Mouse (Mus musculus) liver, embryonic 11.5 days (tissue): Measurements from ENCODE around the gene Cuedc1. TPM values are rescaled to one million over a fixed set of nuclear protein-coding genes. Genes with fewer than 3 reads are reported as not detected.

ENCODE experiments used
- ATAC-seq: fragments of 200-750 bp; cut with Nextera tagmentation; replicated peaks from 2 replicates; pipeline ENCODE4 v1.8.0; 2017; ENCODE audit warnings: moderate number of reproducible peaks, mild to moderate bottlenecking, moderate TSS enrichment, moderate library complexity; ENCODE audit not compliant: low FRiP score
- DNase-seq: peaks from one replicate; pipeline ENCODE4 v3.0.0-alpha.2; 2017; ENCODE audit warnings: low spot score
- H3K27ac ChIP-seq: fragments of 300-500 bp; sonication (generic); 2 replicates; pipeline ENCODE4 v1.5.1; 2014; ENCODE audit warnings: mild to moderate bottlenecking, low read depth, low read length, control low read depth
- H3K27me3 ChIP-seq: fragments of 300-500 bp; sonication (generic); replicated peaks from 2 replicates; pipeline ENCODE4 v1.6.1; 2014; ENCODE audit warnings: low read length, mixed read lengths; ENCODE audit not compliant: control insufficient read depth, insufficient read depth
- H3K36me3 ChIP-seq: fragments of 300-500 bp; sonication (generic); 2 replicates; pipeline ENCODE4 v1.6.1; 2014; ENCODE audit warnings: mild to moderate bottlenecking, low read length, moderate library complexity, mixed read lengths; ENCODE audit not compliant: control insufficient read depth, insufficient read depth
- H3K4me1 ChIP-seq: fragments of 300-500 bp; sonication (generic); replicated peaks from 2 replicates; pipeline ENCODE4 v1.6.1; 2014; ENCODE audit warnings: low read length, mixed read lengths; ENCODE audit not compliant: control insufficient read depth, insufficient read depth
- H3K4me2 ChIP-seq: fragments of 300-500 bp; sonication (generic); 2 replicates; pipeline ENCODE4 v1.6.1; 2014; ENCODE audit warnings: mild to moderate bottlenecking, control low read depth, moderate library complexity
- H3K4me3 ChIP-seq: fragments of 300-500 bp; sonication (generic); 2 replicates; pipeline ENCODE4 v1.5.1; 2014; ENCODE audit warnings: low read depth, low read length, control low read depth
- H3K9ac ChIP-seq: fragments of 300-500 bp; sonication (generic); 2 replicates; pipeline ENCODE4 v1.6.1; 2014; ENCODE audit warnings: low read depth, low read length, control low read depth
- H3K9me3 ChIP-seq: fragments of 300-500 bp; sonication (generic); 2 replicates; pipeline ENCODE4 v1.6.1; 2016; ENCODE audit warnings: low read length, inconsistent platforms, mixed read lengths; ENCODE audit not compliant: control insufficient read depth
- WGBS: fragments of 180-500 bp; shearing (Covaris S2); extraction: QIAGEN DNeasy Blood & Tissue Kit; methylation state at CpG from one replicate; pipeline ENCODE4 v1.1.7; 2014; 5-methylcytosine and 5-hydroxymethylcytosine counted together
- polyA plus RNA-seq: library from polyadenylated mRNA; unstranded; fragments of >200 nt; fragmentation: Nextera tagmentation; extraction: Ambion mirVana; gene quantifications from 2 replicates; pipeline ENCODE4 v1.2.1, GENCODE M21; 2014

The Cuedc1 gene
- polyA plus RNA-seq, 1 experiment from 2014 or later, result 6.9 TPM

DNA sequence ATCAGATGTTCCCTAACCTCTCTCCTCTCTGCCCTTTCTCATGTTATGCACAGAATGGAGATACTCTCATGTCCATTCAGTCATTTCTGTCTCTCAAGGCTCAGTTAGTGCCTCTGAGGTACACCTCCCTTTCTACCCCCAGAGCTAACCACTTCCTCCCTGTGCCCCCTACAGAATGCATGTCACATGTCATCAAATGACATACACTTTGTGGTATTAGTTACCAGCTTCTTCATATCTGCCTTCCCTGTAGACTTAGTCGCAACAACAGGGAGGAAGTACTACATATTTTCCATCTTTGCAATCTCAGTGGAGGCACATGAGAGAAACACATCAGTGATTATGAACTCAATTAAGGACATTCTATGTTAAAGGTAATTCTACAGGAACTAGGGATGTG is 5.9 kb upstream of the Cuedc1 start:
- no peaks in the 10 kb centered on the region for H3K9me3 ChIP-seq
- DNase-seq (no peak), ATAC-seq (no peak)
- no peak overlapping the region for H3K27ac ChIP-seq
- WGBS, result 40% methylated on average over 1 of the region's 1 CpGs
- H3K4me1 ChIP-seq, result no peaks in the 10 kb centered on the region; the same call in 1 of the 2 replicates
- H3K4me2 ChIP-seq, result no peak overlapping the region
- H3K36me3 ChIP-seq, result no peaks in the 10 kb centered on the region
- no peak overlapping the region for H3K4me3 ChIP-seq
- peaks cover 14% of the 10 kb centered on the region for H3K27me3 ChIP-seq
- H3K9ac ChIP-seq, result no peak overlapping the region

DNA sequence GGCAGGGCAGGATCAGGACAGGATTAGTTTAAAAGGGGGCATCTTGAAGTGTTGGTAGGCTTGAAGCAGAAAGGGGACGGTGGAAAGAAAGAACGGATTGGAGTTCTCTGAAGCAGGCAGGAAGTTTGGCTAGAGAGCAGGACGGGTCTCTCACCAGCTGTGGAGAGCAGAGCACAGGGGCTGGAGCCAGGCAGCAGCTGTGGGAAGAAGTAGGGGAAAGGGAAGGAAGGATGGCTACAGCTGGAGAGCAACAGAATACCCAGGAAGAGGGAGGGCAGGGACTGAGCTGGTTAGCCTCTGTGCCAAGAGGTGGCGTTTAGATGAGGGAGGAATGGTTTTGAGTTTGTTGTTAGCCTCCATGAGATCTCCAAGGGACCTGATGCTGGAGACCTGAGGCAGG is 685 bp upstream of the Cuedc1 start:
- no peak overlapping the region for H3K4me3 ChIP-seq
- DNase-seq, result no peak
- H3K4me1 ChIP-seq, result peaks cover 13% of the 10 kb centered on the region; the same call in 1 of the 2 replicates
- H3K36me3 ChIP-seq, result no peaks in the 10 kb centered on the region
- ATAC-seq, result no peak
- peaks cover 49% of the 10 kb centered on the region for H3K27me3 ChIP-seq
- WGBS, result 17% methylated on average over 4 of the region's 4 CpGs
- no peak overlapping the region for H3K27ac ChIP-seq
- no peak overlapping the region; the same call in 1 of the 2 replicates for H3K4me2 ChIP-seq
- no peak overlapping the region for H3K9ac ChIP-seq
- no peaks in the 10 kb centered on the region for H3K9me3 ChIP-seq

DNA sequence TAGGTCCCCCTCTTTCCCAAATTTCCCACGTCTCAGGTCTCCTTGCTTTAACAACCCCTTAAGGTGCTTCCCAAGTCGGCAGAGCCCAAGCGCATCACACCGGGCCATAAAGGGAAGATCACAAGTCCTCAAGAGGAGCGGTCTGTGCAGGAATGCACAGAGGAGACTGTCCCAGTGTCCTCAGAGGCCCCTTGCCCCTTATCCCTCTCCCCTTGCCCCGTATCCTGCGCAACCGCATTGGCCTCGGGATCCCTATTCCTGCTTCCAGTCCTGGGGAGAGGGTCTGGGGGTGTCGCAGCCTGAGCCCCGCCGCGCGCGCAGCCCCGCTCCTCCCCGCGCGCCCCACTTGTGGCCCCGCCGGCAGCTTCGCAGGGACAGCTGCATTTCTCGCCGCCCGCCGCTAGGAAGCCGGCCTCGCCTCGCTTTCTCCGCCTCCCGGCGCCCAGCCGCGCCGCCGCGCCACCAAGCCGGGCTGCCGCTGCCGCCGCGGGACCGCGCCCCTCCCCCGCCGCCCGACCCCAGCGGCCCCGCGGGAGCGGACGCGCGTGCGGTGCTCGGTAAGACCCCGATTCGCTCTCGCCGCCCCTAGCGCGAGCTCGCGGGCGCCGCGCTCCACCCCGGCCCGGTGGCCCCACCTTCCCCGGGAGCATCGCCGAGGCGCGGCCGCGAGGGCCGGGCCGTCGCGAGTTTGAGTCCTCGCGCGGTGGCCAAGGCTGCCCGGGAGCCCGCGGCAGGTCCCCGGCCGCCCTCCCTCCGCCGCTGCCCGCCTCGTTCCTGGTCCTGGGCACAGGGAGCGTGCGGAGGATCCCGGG is 1.1 kb downstream of the Cuedc1 start:
- peaks cover 13% of the 10 kb centered on the region; the same call in 1 of the 2 replicates for H3K4me1 ChIP-seq
- H3K9ac ChIP-seq, result peak overlapping the region; percentile 72
- no peaks in the 10 kb centered on the region for H3K36me3 ChIP-seq
- under 1% methylated on average over 64 of the region's 95 CpGs for WGBS
- ATAC-seq (peak; percentile 60), DNase-seq (peak; percentile 77)
- H3K27ac ChIP-seq, result peak overlapping the region; percentile 57; the same call in 1 of the 2 replicates
- H3K4me2 ChIP-seq, result peak overlapping the region; percentile 81
- peak overlapping the region; percentile 62 for H3K4me3 ChIP-seq
- H3K9me3 ChIP-seq, result no peaks in the 10 kb centered on the region
- peaks cover 49% of the 10 kb centered on the region for H3K27me3 ChIP-seq

GRCm38 (mm10) chr11:88099599-88100023 is 1.8 kb downstream of the Cuedc1 start:
- WGBS, result under 1% methylated on average over 24 of the region's 38 CpGs
- peaks cover 13% of the 10 kb centered on the region; the same call in 1 of the 2 replicates for H3K4me1 ChIP-seq
- peaks cover 47% of the 10 kb centered on the region for H3K27me3 ChIP-seq
- H3K36me3 ChIP-seq, result no peaks in the 10 kb centered on the region
- H3K9me3 ChIP-seq, result no peaks in the 10 kb centered on the region
- peak; percentile 64 for DNase-seq
- H3K27ac ChIP-seq, result peak overlapping the region; percentile 57; the same call in 1 of the 2 replicates
- peak; percentile 42; the same call in 1 of the 2 replicates for ATAC-seq
- peak overlapping the region; percentile 62 for H3K4me3 ChIP-seq
- peak overlapping the region; percentile 72 for H3K9ac ChIP-seq
- peak overlapping the region; percentile 81 for H3K4me2 ChIP-seq

- ATAC-seq, result no peak
- Histone ChIP-seq H3K9me3 (no peaks in the 10 kb centered on the region), H3K4me1 (peaks cover 13% of the 10 kb centered on the region; the same call in 1 of the 2 replicates), H3K27ac (no peak overlapping the region), H3K36me3 (no peaks in the 10 kb centered on the region), H3K4me2 (peak overlapping the region; percentile 81), H3K9ac (no peak overlapping the region), H3K4me3 (peak overlapping the region; percentile 62; the same call in 1 of the 2 replicates), H3K27me3 (peaks cover 43% of the 10 kb centered on the region)
- WGBS, result 39% methylated on average over 4 of the region's 4 CpGs
- DNase-seq, result no peak
Observed at GRCm38 (mm10) chr11:88100170-88100569, 2.3 kb downstream of the Cuedc1 start.

GRCm38 (mm10) chr11:88103214-88103941 is 5.5 kb downstream of the Cuedc1 start:
- WGBS, result 75% methylated on average over 19 of the region's 19 CpGs
- DNase-seq, result no peak
- Histone ChIP-seq H3K36me3 (no peaks in the 10 kb centered on the region), H3K9me3 (no peaks in the 10 kb centered on the region), H3K27ac (no peak overlapping the region), H3K27me3 (peaks cover 21% of the 10 kb centered on the region), H3K9ac (no peak overlapping the region), H3K4me3 (no peak overlapping the region), H3K4me1 (peaks cover 16% of the 10 kb centered on the region; the same call in 1 of the 2 replicates), H3K4me2 (no peak overlapping the region)
- ATAC-seq, result no peak

GRCm38 (mm10) chr11:88105494-88106291 is 7.8 kb downstream of the Cuedc1 start:
- H3K4me1 ChIP-seq, result peaks cover 10% of the 10 kb centered on the region; the same call in 1 of the 2 replicates
- 57% methylated on average over 6 of the region's 6 CpGs for WGBS
- H3K27me3 ChIP-seq, result peaks cover under 1% of the 10 kb centered on the region
- H3K4me3 ChIP-seq, result no peak overlapping the region
- H3K9me3 ChIP-seq, result no peaks in the 10 kb centered on the region
- H3K36me3 ChIP-seq, result no peaks in the 10 kb centered on the region
- ATAC-seq, result no peak
- H3K27ac ChIP-seq, result no peak overlapping the region; the same call in 1 of the 2 replicates
- no peak overlapping the region for H3K4me2 ChIP-seq
- no peak for DNase-seq
- no peak overlapping the region for H3K9ac ChIP-seq

DNA sequence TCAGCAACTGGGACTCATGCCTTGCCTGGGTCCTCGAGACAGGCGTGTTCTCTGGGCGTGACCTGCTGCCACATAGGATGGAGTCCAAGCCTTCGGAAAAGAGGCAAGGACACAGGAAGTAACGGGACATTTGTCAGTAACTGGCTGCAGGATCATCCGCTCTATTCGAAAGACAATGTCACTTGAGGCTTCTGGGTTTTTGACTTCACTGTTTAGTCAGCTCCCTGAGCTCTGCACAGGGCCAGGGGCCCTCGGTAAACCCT is 8.4 kb downstream of the Cuedc1 start:
- 66% methylated on average over 8 of the region's 8 CpGs for WGBS
- no peak overlapping the region; the same call in 1 of the 2 replicates for H3K27ac ChIP-seq

More for the DNA sequence above, 8.4 kb downstream of the Cuedc1 start:
- Histone ChIP-seq H3K36me3 (no peaks in the 10 kb centered on the region), H3K4me1 (peaks cover 10% of the 10 kb centered on the region; the same call in 1 of the 2 replicates), H3K27me3 (no peaks in the 10 kb centered on the region; the same call in none of the 2 replicates), H3K4me2 (no peak overlapping the region), H3K9ac (no peak overlapping the region), H3K4me3 (no peak overlapping the region), H3K9me3 (no peaks in the 10 kb centered on the region)
- ATAC-seq (no peak), DNase-seq (no peak)
